Mouse (Mus musculus) thymus, adult 2 months (tissue): ENCODE measurements around the gene Msi2.

Experiments
- CTCF ChIP-seq: fragments of 200-500 bp; IDR thresholded peaks from 2 replicates; pipeline ENCODE4 v1.5.1; 2012; ENCODE audit warnings: mild to moderate bottlenecking, control low read depth, low read length, moderate library complexity, borderline replicate concordance; ENCODE audit not compliant: control insufficient read depth, poor library complexity, insufficient read depth; ENCODE audit errors: extremely low read depth
- POLR2A ChIP-seq: fragments of 200-500 bp; IDR thresholded peaks from 2 replicates; pipeline ENCODE4 v1.6.1; 2012; ENCODE audit warnings: mild to moderate bottlenecking, low read length, control low read depth, moderate library complexity; ENCODE audit not compliant: control insufficient read depth, poor library complexity, insufficient read depth; ENCODE audit errors: extremely low read depth

DNA sequence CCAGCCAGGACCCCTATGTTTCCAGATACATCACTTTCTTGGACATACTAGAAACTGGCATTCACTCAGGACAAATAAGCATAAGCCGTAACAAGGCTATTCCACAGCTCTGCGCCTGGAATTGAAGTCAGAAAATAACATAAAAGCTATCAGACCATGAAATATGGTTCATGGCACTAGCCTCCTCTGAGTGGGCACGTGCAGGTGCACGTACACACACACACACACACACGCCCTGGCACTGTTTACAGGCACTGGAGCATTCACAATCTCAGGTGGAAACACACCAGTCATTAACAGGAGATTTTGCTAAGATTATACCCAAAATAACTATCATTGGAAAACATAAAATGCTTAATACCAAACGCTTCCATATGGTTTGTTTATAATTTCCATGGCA is 81.4 kb downstream of the Msi2 start:
- TF ChIP-seq CTCF (no peak), POLR2A (no peak)
